Mouse (Mus musculus): ENCODE data around the gene Col12a1. TPM values are rescaled to one million over a fixed set of nuclear protein-coding genes. Genes with fewer than 3 reads are reported as not detected.

Col12a1 gene
- polyA plus RNA-seq, 1 experiment from 2014 or later, result 64.4 TPM

- H3K4me2 ChIP-seq (ENCODE audit: low read length), result no peak overlapping the region
- H3K27me3 ChIP-seq (replicated peaks; ENCODE audit: control insufficient read depth, insufficient read depth, low read length), result no peaks in the 10 kb centered on the region
- 0 out of 2 replicates have a peak, but pooled peaks cover 4% of the 10 kb centered on the region for H3K36me3 ChIP-seq (ENCODE audit: control insufficient read depth, insufficient read depth, low read length)
- no peaks in the 10 kb centered on the region for H3K9me3 ChIP-seq (ENCODE audit: control insufficient read depth, low read length)
- DNase-seq (ENCODE audit: low spot score) (no peak), ATAC-seq (replicated peaks; ENCODE audit: low FRiP score, low TSS enrichment, low read depth) (no peak)
- peaks cover 8% of the 10 kb centered on the region for H3K4me1 ChIP-seq (replicated peaks; ENCODE audit: control insufficient read depth, insufficient read depth, low read length)
- no peak overlapping the region for H3K4me3 ChIP-seq (ENCODE audit: low read depth, low read length)
- WGBS, result 92% methylated on average over 3 of the region's 3 CpGs
- H3K9ac ChIP-seq (ENCODE audit: low read length), result no peak overlapping the region
- H3K27ac ChIP-seq (ENCODE audit: low read depth), result no peak overlapping the region
Observed at GRCm38 (mm10) chr9:79604546-79604945, 114.1 kb downstream of the Col12a1 start.

- Histone ChIP-seq H3K9ac (ENCODE audit: low read length) (no peak overlapping the region), H3K4me1 (replicated peaks; ENCODE audit: control insufficient read depth, insufficient read depth, low read length) (peaks cover 8% of the 10 kb centered on the region), H3K27ac (ENCODE audit: low read depth) (no peak overlapping the region), H3K9me3 (ENCODE audit: control insufficient read depth, low read length) (no peaks in the 10 kb centered on the region), H3K36me3 (ENCODE audit: control insufficient read depth, insufficient read depth, low read length) (0 out of 2 replicates have a peak, but pooled peaks cover 7% of the 10 kb centered on the region), H3K4me3 (ENCODE audit: low read depth, low read length) (no peak overlapping the region), H3K27me3 (replicated peaks; ENCODE audit: control insufficient read depth, insufficient read depth, low read length) (no peaks in the 10 kb centered on the region), H3K4me2 (ENCODE audit: low read length) (no peak overlapping the region)
- 63% methylated on average over 2 of the region's 2 CpGs for WGBS
- no peak for ATAC-seq (replicated peaks; ENCODE audit: low FRiP score, low TSS enrichment, low read depth)
- DNase-seq (ENCODE audit: low spot score), result no peak
Observed at GRCm38 (mm10) chr9:79603448-79603847, 115.2 kb downstream of the Col12a1 start.

DNA sequence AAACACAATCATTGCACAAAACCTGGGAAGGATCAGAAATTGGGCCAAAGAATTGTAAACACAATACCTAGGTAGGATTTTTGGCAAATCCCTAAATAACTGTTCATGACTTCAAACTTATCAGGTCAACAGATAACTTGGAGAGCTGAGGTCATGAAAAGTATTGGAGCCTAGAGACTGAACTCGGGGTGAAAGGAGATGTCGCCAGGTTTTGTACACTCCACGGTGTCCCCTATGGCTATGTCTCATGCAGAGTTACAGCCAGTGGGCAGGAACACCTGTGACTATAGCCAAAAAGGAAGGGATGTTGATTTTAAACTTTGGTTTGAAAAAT lies 118.4 kb downstream of the Col12a1 start:
- no peaks in the 10 kb centered on the region for H3K9me3 ChIP-seq (ENCODE audit: control insufficient read depth, low read length)
- no peak overlapping the region for H3K27ac ChIP-seq (ENCODE audit: low read depth)
- H3K27me3 ChIP-seq (replicated peaks; ENCODE audit: control insufficient read depth, insufficient read depth, low read length), result no peaks in the 10 kb centered on the region
- H3K4me2 ChIP-seq (ENCODE audit: low read length), result no peak overlapping the region
- H3K36me3 ChIP-seq (ENCODE audit: control insufficient read depth, insufficient read depth, low read length), result 0 out of 2 replicates have a peak, but pooled peaks cover 7% of the 10 kb centered on the region
- ATAC-seq (replicated peaks; ENCODE audit: low FRiP score, low TSS enrichment, low read depth), result no peak
- DNase-seq (ENCODE audit: low spot score), result no peak
- no peaks in the 10 kb centered on the region for H3K4me1 ChIP-seq (replicated peaks; ENCODE audit: control insufficient read depth, insufficient read depth, low read length)
- no peak overlapping the region for H3K9ac ChIP-seq (ENCODE audit: low read length)
- H3K4me3 ChIP-seq (ENCODE audit: low read depth, low read length), result no peak overlapping the region
- WGBS, result 84% methylated on average over 3 of the region's 3 CpGs

GRCm38 (mm10) chr9:79599395-79600236 lies 119.0 kb downstream of the Col12a1 start:
- 89% methylated on average over 20 of the region's 20 CpGs for WGBS
- Histone ChIP-seq H3K27ac (ENCODE audit: low read depth) (no peak overlapping the region), H3K4me1 (replicated peaks; ENCODE audit: control insufficient read depth, insufficient read depth, low read length) (no peaks in the 10 kb centered on the region), H3K9ac (ENCODE audit: low read length) (no peak overlapping the region), H3K27me3 (replicated peaks; ENCODE audit: control insufficient read depth, insufficient read depth, low read length) (no peaks in the 10 kb centered on the region), H3K36me3 (ENCODE audit: control insufficient read depth, insufficient read depth, low read length) (0 out of 2 replicates have a peak, but pooled peaks cover 3% of the 10 kb centered on the region), H3K4me3 (ENCODE audit: low read depth, low read length) (no peak overlapping the region), H3K9me3 (ENCODE audit: control insufficient read depth, low read length) (no peaks in the 10 kb centered on the region), H3K4me2 (ENCODE audit: low read length) (no peak overlapping the region)
- no peak for ATAC-seq (replicated peaks; ENCODE audit: low FRiP score, low TSS enrichment, low read depth)
- DNase-seq (ENCODE audit: low spot score), result no peak

GRCm38 (mm10) chr9:79598578-79598977 lies 120.1 kb downstream of the Col12a1 start:
- H3K4me2 ChIP-seq (ENCODE audit: low read length), result no peak overlapping the region
- H3K27ac ChIP-seq (ENCODE audit: low read depth), result no peak overlapping the region
- 69% methylated on average over 1 of the region's 1 CpGs for WGBS
- no peak overlapping the region for H3K4me3 ChIP-seq (ENCODE audit: low read depth, low read length)
- no peak overlapping the region for H3K9ac ChIP-seq (ENCODE audit: low read length)
- ATAC-seq (replicated peaks; ENCODE audit: low FRiP score, low TSS enrichment, low read depth), result no peak
- no peaks in the 10 kb centered on the region for H3K4me1 ChIP-seq (replicated peaks; ENCODE audit: control insufficient read depth, insufficient read depth, low read length)
- no peak for DNase-seq (ENCODE audit: low spot score)
- no peaks in the 10 kb centered on the region for H3K27me3 ChIP-seq (replicated peaks; ENCODE audit: control insufficient read depth, insufficient read depth, low read length)
- H3K9me3 ChIP-seq (ENCODE audit: control insufficient read depth, low read length), result no peaks in the 10 kb centered on the region
- H3K36me3 ChIP-seq (ENCODE audit: control insufficient read depth, insufficient read depth, low read length), result 0 out of 2 replicates have a peak, but pooled peaks cover 3% of the 10 kb centered on the region

- Histone ChIP-seq H3K4me2 (ENCODE audit: low read length) (no peak overlapping the region), H3K9ac (ENCODE audit: low read length) (no peak overlapping the region), H3K27me3 (replicated peaks; ENCODE audit: control insufficient read depth, insufficient read depth, low read length) (no peaks in the 10 kb centered on the region), H3K4me3 (ENCODE audit: low read depth, low read length) (no peak overlapping the region), H3K36me3 (ENCODE audit: control insufficient read depth, insufficient read depth, low read length) (no peaks in the 10 kb centered on the region), H3K27ac (ENCODE audit: low read depth) (no peak overlapping the region), H3K4me1 (replicated peaks; ENCODE audit: control insufficient read depth, insufficient read depth, low read length) (no peaks in the 10 kb centered on the region), H3K9me3 (ENCODE audit: control insufficient read depth, low read length) (no peaks in the 10 kb centered on the region)
- WGBS, result 81% methylated on average over 4 of the region's 4 CpGs
- DNase-seq (ENCODE audit: low spot score), result no peak
- no peak for ATAC-seq (replicated peaks; ENCODE audit: low FRiP score, low TSS enrichment, low read depth)
Observed at GRCm38 (mm10) chr9:79586415-79587195, 132.0 kb downstream of the Col12a1 start.

- no peaks in the 10 kb centered on the region for H3K27me3 ChIP-seq (replicated peaks; ENCODE audit: control insufficient read depth, insufficient read depth, low read length)
- no peak overlapping the region for H3K9ac ChIP-seq (ENCODE audit: low read length)
- H3K9me3 ChIP-seq (ENCODE audit: control insufficient read depth, low read length), result no peaks in the 10 kb centered on the region
- H3K4me3 ChIP-seq (ENCODE audit: low read depth, low read length), result no peak overlapping the region
- no peak for ATAC-seq (replicated peaks; ENCODE audit: low FRiP score, low TSS enrichment, low read depth)
- H3K27ac ChIP-seq (ENCODE audit: low read depth), result no peak overlapping the region
- H3K36me3 ChIP-seq (ENCODE audit: control insufficient read depth, insufficient read depth, low read length), result no peaks in the 10 kb centered on the region
- H3K4me2 ChIP-seq (ENCODE audit: low read length), result no peak overlapping the region
- 86% methylated on average over 5 of the region's 5 CpGs for WGBS
- no peaks in the 10 kb centered on the region for H3K4me1 ChIP-seq (replicated peaks; ENCODE audit: control insufficient read depth, insufficient read depth, low read length)
- DNase-seq (ENCODE audit: low spot score), result no peak
Observed at GRCm38 (mm10) chr9:79566838-79567237, 151.8 kb downstream of the Col12a1 start.

DNA sequence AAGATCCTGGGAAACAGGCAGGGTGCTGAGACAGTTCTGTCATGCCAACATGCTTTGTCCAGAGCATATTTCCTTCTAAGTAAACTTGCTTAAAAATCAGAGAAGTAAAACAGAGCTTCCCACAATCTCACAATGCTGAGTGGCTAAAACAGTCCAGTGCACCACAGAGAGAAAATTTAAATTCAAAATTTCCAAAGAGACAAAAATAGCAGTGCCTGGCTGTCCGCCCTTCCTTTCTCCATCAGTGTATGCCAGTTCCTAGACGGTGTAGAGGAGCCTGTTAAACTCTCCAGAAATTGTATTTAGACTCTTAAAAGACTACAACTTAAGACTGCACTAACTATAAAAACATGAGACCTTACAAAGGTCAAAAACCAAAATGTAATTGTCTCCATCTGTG lies 165.3 kb downstream of the Col12a1 start:
- Histone ChIP-seq H3K9ac (ENCODE audit: low read length) (no peak overlapping the region), H3K27me3 (replicated peaks; ENCODE audit: control insufficient read depth, insufficient read depth, low read length) (no peaks in the 10 kb centered on the region), H3K27ac (ENCODE audit: low read depth) (no peak overlapping the region), H3K4me3 (ENCODE audit: low read depth, low read length) (no peak overlapping the region), H3K4me1 (replicated peaks; ENCODE audit: control insufficient read depth, insufficient read depth, low read length) (no peaks in the 10 kb centered on the region), H3K4me2 (ENCODE audit: low read length) (no peak overlapping the region), H3K9me3 (ENCODE audit: control insufficient read depth, low read length) (no peaks in the 10 kb centered on the region), H3K36me3 (ENCODE audit: control insufficient read depth, insufficient read depth, low read length) (no peaks in the 10 kb centered on the region)
- DNase-seq (ENCODE audit: low spot score) (no peak), ATAC-seq (replicated peaks; ENCODE audit: low FRiP score, low TSS enrichment, low read depth) (no peak)
- WGBS, result 74% methylated on average over 2 of the region's 2 CpGs

Measured in intestine, embryonic 14.5 days (tissue).